Mouse (Mus musculus): ENCODE data around the gene Ccl27a.

Gene Ccl27a

DNA sequence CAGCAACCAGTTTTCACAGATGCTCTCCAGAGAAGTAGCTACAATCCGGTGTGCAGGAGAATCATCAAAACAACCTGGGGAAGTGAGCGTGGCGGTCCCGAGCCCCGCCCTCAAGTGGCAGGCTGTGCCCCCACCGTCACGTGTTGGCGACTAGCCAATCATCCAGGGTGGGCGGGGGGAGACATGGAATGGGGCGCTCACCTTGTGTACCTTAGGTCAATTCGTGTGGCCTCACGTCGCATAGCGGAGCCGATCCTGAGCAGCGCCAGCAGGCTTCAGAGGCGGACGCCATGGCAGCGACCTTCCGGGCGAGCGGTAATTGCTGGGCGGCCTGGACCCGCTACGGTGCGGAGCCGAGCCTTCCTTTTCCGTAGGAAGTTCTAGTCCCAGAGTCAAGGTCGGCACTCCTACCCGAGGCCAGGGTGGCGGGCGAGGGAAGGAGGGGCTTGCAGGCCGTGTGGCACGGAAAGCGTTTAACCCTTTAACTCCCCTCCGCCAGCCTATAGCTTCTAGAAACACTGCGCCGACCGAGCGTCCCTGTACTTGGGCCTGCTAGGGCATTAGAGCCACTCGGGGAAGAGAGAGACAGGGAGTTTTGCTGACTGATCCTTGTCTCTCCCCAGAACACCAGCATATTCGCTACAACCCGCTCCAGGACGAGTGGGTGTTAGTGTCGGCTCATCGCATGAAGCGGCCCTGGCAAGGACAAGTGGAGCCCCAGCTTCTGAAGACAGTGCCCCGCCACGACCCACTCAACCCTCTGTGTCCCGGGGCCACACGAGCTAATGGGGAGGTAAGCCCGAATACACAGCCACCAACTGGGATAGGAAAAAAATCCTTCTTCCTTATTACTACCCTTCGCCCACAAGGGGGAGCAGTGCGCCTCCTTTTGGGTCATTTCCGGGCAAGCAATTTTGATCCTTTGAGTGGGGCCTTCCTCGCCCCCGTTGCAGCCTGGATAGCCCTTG lies 18.4 kb downstream of the Ccl27a start, which contains the start of gene Sigmar1:
Gene Sigmar1 (minus strand): TSS at position 820 of the 968 bp plus-strand sequence.
- peak; percentile 32 for ATAC-seq (ENCODE audit: low TSS enrichment)

DNA sequence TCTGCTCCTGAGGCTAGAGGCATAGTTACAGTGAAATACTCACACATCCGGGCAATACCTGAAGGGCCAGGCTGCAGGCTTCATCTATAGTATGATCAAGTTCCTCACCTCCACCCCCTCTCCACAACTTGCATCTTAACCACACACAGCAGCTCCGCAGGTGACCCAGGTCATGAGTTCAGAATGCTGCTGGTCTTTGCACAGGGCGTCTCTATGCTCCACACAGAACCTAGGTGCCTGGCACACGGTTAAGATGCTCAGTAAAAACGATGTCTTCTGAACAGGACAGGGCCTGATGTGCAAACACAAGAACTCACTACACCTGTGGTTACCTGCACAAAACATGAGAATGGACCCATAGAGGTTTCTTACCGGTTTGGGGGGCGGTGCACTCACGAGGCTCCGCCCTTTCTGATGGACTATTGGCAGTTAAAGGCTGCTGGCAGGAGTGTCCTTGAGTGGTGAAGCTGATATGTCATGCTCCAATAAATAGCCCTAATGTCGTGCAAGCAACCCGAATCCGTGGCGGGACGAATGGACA lies 19.2 kb downstream of the Ccl27a start, which contains the start of gene Galt:
Gene Galt (plus strand): TSS at position 432 of the 541 bp plus-strand sequence.
- ATAC-seq (ENCODE audit: low TSS enrichment) = peak; percentile 36

DNA sequence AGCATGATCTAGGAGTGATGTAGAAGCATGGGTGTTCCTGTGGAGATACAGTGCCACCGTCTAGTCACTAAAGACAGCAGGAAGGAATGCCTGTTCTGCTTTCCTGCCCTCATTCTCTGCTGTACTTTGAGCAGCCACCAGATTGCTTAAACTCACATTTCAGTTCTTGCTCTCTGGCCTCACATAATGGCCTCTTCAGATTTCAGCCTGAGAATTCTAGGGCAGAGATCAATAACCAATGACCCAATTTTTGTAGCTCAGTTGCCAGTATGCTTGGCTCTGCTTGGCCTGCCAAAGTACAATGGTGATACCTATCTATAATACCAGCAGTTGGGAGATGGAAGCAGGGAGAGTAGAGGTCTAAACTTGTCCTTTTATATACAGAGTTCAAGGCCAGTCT lies 29.0 kb downstream of the Ccl27a start:
- ATAC-seq (ENCODE audit: low TSS enrichment) = no peak

DNA sequence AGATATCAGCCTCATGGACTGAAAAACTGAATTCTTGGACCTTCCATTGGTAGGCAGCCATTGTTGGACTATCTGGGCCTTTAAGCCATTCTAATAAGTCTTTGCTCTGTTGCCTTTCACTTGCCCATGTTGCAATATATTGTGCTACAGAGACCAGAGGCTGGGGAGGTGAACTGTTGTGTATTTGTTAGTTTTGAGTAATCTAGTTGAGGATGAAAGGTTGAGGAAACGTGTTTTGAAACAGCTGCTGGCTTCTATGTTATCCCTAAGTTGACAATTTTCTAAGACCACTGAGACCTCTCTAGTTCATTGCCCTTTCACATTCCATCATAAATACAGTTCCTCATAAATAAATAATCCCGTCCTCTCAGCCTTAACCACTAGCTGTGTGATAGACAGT lies 29.9 kb downstream of the Ccl27a start:
- no peak for ATAC-seq (ENCODE audit: low TSS enrichment)

DNA sequence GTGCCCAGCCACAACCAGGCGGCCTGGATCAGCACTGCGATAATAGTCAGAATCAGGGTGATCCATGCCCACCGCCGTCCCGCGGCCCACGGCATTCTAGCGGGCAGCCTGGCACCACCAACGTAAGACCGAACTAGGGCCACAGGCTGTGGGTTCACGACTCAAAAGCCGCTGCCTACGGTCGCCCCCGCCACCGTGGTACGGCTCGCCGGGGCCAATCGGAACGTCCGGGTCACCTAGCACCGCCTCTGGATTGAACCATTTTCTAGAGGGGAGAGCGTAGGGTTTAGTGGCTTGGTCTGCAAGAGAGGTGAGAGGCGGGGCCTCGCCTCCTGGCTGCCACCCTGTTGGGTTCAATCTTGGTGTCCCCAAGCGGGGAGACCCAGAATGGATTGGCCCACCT lies 32.9 kb downstream of the Ccl27a start:
- ATAC-seq (ENCODE audit: low TSS enrichment) = peak; percentile 85

DNA sequence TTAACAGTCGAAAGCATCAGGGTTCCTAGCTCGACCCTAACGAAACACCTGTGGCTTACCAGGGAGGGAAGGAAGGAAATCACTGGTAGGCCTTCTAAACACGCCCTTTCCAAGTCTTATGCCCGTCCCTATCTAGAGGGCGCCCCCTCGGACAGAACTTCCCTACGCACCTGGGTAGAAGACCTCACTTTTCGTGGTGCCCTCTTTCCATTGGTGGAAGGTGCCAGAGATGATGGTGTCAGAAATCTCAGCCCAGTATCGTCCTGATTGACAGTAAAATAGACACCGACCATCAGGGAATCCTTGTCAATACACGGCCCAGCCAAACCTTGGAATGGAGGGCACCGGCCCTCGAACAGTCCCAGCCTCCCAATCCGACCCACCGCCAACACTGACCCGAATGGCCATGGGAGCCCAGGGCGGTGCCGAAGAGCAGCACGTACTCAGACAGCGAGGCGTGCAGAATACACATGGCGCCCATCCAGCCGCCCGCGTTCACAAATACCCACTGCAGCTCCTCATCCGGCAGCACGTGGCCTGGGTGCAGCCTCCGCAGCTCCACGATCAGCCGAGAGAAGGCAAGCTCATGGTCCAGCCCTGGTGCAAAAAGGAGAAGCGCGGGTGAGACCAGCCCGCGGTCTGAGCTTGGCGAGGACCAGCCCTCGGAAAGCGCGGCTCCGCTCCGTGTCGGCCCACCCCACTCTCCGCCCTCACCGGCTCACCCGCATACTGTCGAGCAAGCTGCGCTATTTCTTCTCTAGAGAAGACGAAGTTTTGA lies 33.5 kb downstream of the Ccl27a start:
- peak; percentile 52 for ATAC-seq (ENCODE audit: low TSS enrichment)

DNA sequence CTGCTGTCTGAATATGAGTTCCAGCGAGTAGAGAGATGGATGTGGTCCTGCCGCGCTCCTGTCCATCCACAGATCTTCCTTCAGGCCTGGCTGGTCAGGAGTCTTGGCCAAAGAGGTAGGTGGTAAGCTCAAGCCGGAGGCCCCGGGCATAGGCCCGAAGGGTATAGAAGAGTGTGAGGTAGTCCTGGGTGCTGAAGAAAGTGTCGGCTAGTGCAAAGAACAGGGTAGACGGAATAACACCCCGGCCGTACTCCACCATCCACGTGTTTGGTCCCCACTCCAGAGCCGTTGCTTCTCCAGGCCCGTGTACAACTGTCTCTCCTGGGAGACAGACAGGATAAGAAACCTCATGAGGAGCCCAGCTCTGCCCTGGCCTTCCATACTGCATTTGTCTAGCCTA lies 34.8 kb downstream of the Ccl27a start:
- no peak for ATAC-seq (ENCODE audit: low TSS enrichment)

DNA sequence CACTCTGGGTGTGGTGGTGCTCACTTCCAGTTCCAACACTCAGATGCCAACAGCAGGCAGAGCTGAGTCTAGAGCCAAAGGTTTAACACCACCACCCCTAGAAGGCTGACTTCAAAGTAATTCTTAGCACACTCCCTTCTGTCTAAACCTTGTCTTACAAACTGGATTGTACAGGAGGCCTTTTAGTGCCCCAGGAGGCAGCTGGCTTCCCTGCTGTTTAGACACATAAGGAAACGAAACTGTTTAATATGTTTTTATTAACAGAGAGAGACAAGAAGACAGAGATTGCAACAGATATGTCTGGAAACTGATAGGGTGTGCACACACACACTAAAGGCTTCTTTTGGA lies 35.8 kb downstream of the Ccl27a start:
- no peak for ATAC-seq (ENCODE audit: low TSS enrichment)

DNA sequence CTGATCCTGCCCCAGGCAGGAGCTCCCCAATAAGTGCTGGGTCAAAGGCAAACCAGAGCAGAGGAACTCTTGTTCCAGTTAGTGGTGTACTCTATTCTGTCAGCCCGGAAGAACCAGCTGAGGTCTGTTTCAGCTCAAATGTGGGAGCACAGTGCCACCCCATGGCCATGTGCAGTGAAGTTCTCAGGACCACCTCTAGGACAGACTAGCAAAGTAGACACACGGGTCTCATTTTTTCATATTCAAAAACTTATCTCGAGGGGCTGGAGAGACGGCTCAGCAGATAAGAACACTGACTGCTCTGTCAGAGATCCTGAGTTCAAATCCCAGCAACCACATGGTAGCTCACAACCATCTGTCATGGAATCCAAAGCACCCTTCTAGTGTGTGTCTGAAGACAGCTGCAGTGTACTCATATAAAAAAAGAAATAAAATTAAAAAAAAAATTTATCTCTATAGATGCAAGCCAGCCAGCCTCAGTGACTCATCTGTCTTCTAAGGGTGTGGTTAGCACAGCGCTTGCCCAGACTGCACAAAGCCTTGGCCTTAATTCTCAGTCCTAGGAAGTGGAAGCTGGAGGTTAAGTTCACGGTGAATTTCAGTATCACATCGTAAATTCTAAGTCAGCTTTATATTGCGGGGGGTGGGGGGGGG lies 36.3 kb downstream of the Ccl27a start:
- peak; percentile 62 for ATAC-seq (ENCODE audit: low TSS enrichment)

DNA sequence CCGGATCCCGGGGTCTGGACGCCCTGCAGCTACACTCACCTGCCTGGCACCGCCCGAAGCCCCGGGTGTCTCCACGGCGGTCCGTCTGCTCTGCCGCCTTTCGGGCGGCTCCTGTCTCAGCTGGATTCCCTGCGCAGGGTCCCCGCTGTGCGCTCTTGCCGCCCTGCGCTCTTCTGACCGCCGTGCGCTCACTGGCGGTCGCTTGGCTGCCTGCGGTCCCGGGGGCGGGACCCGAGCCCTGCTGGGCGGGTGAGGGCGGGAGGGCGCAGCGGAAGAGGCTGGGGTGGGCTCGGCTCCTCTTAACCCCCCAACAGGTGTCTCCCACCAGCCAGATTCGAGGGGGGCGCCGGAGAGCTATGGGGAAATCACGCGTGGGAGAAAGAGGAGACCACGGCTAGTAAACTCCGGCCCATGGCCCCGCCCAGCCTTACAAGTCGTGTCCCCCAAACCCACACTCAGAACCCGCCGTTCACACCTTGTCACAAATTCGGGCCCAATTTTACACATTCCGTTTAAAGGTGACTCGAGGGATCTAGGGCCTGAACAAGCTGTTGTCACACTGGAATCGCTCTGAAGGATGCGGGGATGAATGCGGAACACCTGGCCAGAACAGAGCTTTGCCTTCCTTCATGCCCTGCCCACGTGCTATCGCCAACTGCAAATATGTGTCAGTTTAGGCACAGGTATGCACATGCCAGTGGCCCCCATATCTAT lies 42.8 kb downstream of the Ccl27a start, which contains the start of gene Arid3c:
Gene Arid3c (minus strand): TSS at position 91 of the 714 bp plus-strand sequence.
- ATAC-seq (ENCODE audit: low TSS enrichment) = no peak

DNA sequence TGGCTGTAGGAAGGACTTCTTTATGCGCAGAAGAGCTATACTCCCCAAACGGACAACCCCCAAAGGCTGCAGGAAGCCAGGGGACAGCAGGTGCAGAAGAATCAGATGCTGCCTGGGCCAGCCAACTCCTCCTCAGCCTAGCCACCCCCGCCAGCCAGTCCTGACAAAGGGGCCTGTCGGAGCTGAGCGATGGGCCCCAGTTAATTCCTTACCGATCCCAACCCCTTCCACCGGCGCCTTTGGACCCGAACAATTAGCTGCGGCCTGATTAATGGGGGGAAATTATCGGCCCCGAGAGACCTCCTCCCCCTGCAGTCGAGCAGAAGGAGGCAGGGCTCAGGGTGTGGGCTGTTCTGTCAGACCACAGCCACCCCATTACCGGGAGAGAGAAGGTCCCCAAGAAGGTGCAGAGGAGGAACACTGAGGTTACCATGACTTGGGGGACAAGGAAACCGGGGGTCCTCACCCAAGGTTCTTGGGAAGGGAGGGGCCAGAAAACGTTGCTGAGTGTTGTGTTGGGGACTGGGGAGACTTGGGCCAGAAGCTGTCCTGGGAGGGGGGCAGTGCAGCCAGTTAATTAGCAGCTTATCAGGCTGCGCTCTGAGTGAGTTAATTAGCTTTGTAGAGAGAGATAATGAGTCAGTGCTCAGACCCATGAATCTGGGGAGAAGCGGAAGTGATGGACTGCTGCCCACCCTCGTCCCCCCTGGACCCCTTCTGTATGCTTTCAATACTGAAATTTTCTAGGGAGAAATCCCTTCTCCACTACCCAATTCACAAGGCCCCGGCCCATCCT lies 47.0 kb downstream of the Ccl27a start:
- ATAC-seq (ENCODE audit: low TSS enrichment) = peak; percentile 42; the same call in 1 of the 2 replicates

DNA sequence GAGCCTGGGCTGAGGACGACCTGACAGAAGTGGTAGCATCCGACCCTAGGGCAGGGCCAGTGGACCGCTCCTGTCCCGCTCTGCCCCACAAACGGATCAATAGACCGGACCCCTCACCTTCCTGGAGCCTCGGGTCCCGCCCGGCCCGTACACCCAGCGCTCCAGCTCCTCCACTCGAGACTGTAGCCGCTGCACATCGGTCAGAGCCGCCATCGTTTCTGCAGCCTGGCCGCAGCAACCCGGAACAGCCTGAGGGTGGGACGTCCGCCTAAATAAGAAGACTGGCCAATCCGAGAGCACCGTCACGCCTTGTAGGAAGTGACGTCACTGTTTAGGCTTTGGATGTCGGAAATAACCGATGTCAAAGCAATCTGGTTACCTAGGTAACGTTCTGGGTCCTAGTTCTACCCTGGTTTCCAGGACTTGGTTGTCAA lies 51.1 kb downstream of the Ccl27a start, which contains the start of gene Dctn3:
Gene Dctn3 (minus strand): TSS at position 253 of the 434 bp plus-strand sequence.
- ATAC-seq (ENCODE audit: low TSS enrichment) = peak; percentile 97

Data from frontal cortex, adult (tissue).